Mouse (Mus musculus) E14TG2a.4 (cell line): ENCODE measurements around the gene Actl6b.

ENCODE experiments used
- H3K27me3 ChIP-seq: 2 replicates; pipeline ENCODE4 v1.6.1; 2014; ENCODE audit warnings: low read length, control low read depth; ENCODE audit not compliant: insufficient read depth
- H3K36me3 ChIP-seq: 2 replicates; pipeline ENCODE4 v1.6.1; 2014; ENCODE audit warnings: low read length, control low read depth; ENCODE audit not compliant: insufficient read depth
- H3K4me1 ChIP-seq: replicated peaks from 2 replicates; pipeline ENCODE4 v1.6.1; 2014; ENCODE audit warnings: low read depth, low read length, control low read depth
- H3K4me3 ChIP-seq: replicated peaks from 2 replicates; pipeline ENCODE4 v1.5.1; 2014; ENCODE audit warnings: mild to moderate bottlenecking, low read length
- H3K9me3 ChIP-seq: 2 replicates; pipeline ENCODE4 v1.6.1; 2014; ENCODE audit warnings: low read length, control low read depth
- CTCF ChIP-seq: conservative IDR thresholded peaks from 2 replicates; pipeline ENCODE4 v1.5.1; 2014; ENCODE audit warnings: low read length
- NANOG ChIP-seq: IDR thresholded peaks from 2 replicates; pipeline ENCODE4 v1.6.1; 2014; ENCODE audit warnings: borderline replicate concordance, low read length, mixed read lengths
- POU5F1 ChIP-seq: IDR thresholded peaks from 2 replicates; pipeline ENCODE4 v1.6.1; 2014; ENCODE audit warnings: low read length, borderline replicate concordance

Gene Actl6b

DNA sequence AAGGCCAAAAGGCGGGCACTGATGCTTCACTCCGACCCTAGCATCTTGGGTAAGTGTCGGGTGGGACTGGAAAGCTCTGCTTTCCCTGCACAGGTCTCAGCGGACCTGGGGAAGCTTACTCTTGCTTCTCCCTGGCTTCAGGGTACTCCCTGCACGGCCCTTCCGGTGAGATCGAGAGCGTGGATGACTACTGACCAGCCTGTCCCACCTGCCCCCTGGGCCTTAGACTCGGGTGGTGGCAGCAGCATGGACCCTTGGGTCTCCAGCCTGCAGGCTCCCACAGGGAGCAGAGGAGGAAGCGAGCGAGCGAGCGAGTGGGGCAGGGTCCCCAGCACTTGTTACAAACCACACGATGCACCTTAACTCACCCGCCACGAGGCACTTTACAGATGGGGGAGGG is 27.8 kb upstream of the Actl6b start:
- TF ChIP-seq CTCF (no peak), POU5F1 (no peak), NANOG (no peak)

DNA sequence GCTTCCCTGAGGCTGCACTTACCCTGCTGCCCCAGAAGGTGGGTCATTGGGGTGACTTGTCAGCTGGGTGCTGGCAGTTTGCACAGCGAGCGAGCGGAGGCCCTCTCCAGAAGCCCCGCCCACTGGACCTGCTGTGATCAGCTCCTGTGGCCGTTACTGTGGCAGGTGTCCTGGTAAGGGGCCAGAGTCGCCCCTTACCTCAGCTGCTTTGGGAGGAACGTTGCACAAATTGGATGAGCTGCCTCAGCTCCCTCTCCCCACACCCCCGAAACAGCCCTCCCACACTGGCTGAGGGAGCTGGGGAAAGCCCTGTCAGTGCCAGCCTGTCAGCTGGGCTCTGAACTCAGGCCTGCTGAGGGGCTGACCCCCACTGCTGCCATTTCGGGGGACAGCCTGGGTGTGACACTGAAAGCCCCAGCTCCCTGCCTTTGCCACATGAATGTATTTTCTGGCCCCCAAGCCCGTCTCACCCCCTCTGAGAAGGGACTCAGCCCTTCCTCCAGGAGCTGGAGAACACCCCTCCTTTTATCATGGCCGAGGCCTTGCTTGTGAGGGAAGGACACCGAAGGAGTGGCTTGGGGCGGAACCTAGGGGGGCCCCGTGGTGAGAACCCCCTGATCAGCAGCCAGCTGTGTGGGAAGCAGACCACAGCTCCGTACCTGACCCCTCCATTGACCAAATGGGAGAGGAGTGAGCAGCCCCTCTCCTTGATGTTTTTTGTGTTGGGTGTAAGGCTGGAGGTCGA is 27.0 kb upstream of the Actl6b start:
- Histone ChIP-seq H3K4me1 (peaks cover 96% of the 10 kb centered on the region), H3K9me3 (no peaks in the 10 kb centered on the region), H3K27me3 (no peaks in the 10 kb centered on the region), H3K36me3 (peaks cover 91% of the 10 kb centered on the region), H3K4me3 (no peak overlapping the region)
- no peak for TF ChIP-seq POU5F1
- TF ChIP-seq CTCF: no peak
- no peak for TF ChIP-seq NANOG

More for the DNA sequence above, 27.8 kb upstream of the Actl6b start:
- Histone ChIP-seq H3K36me3 (peaks cover 99% of the 10 kb centered on the region), H3K4me3 (no peak overlapping the region), H3K9me3 (no peaks in the 10 kb centered on the region), H3K27me3 (no peaks in the 10 kb centered on the region), H3K4me1 (peaks cover 99% of the 10 kb centered on the region)

DNA sequence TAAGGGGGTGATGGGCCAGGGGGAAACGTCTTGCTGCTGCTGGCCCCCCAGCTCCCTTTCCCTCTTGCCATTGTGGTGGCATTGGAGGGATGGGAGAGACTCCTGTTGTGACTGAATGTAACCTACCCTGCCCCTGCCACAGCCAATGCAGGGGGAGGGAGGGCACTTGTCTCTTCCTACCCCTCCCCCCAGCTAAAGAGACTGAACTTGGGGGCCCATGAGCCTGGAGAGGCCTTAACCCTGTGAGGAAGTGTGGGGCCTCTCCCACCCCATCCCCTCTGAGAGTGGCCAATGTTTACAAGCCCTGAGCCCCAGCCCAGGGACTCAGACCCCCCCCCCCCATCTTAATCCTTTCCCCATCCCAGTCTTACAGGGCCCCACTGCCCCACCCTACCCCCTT is 25.9 kb upstream of the Actl6b start:
- no peaks in the 10 kb centered on the region for H3K9me3 ChIP-seq
- TF ChIP-seq CTCF (no peak), POU5F1 (no peak), NANOG (no peak)
- peaks cover 80% of the 10 kb centered on the region for H3K36me3 ChIP-seq
- peaks cover 93% of the 10 kb centered on the region for H3K4me1 ChIP-seq
- peaks cover 9% of the 10 kb centered on the region for H3K27me3 ChIP-seq
- H3K4me3 ChIP-seq: no peak overlapping the region

DNA sequence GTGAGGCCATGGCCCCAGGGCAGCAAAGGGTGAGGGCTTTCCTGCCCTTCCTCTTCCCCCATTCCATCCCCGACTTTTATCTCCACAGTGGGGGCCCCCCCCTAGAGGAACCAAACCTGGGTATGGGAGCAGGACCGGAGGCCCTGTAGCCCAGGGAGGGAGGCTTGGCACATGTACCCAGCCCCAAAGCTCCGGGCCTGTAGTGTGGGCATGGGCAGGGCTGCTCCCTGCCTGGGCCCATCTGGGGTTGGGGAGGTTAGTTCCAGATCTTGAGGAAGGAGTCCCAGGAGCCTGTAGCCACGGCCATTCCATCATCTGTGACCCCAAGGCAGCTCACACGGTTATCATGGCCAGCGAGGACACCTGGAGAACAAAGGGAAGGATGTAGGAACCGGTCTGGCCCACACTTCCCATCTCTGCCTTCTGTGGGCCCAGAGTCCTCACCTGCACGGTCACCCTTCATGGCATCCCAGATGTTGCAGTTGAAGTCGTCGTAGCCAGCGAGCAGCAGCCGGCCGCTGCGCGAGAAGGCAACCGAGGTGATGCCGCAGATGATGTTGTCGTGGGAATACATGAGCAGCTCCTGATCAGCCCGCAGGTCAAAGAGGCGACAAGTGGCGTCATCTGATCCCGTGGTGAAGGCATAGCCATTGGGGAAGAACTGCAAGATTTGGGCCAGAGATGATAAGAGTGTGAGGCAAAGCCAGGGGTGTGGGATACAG is 24.9 kb upstream of the Actl6b start:
- peaks cover 84% of the 10 kb centered on the region for H3K4me1 ChIP-seq
- H3K27me3 ChIP-seq: peaks cover 9% of the 10 kb centered on the region
- H3K36me3 ChIP-seq: peaks cover 70% of the 10 kb centered on the region
- H3K4me3 ChIP-seq: no peak overlapping the region
- H3K9me3 ChIP-seq: no peaks in the 10 kb centered on the region
- no peak for TF ChIP-seq POU5F1
- TF ChIP-seq NANOG: no peak
- TF ChIP-seq CTCF: no peak

DNA sequence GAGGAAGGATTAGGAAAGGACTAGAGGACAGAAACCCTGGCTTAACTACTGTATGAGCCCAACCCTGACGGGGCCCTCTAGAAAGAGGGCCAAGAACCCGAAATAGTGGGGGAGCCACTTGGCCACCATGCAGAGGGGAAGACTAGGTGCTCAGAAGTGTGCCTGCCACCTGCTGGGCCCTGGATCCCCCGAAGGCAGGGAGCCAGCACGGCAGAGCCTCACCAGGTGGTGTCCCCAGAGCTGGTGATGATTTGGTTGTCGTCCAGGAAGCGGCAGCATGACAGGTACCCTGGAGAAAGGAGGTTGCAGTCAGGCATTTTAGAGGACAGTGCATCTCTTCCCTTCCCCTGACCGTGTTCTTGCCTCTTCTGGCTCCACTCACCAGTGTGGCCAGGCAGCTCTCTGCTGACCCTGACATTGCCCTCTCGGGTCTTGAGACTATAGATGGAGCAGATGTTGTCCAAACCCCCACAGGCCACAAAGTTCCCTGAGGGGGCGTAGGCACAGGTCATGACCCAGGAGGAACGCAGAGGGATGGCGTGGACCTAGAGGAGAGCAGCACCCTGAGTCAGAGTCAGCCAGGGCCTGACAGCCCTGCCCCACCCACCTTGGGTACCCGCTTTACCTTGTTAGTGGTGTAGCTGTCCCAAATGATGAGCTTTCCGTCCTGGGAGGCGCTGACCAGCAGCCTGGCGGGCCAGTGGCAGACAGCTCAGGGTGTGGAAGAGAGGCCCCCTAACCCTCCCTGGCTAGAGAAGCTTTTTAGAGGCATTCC is 23.9 kb upstream of the Actl6b start:
- no peaks in the 10 kb centered on the region for H3K9me3 ChIP-seq
- no peak overlapping the region for H3K4me3 ChIP-seq
- TF ChIP-seq CTCF: no peak
- no peak for TF ChIP-seq NANOG
- no peak for TF ChIP-seq POU5F1
- H3K4me1 ChIP-seq: peaks cover 79% of the 10 kb centered on the region
- peaks cover 60% of the 10 kb centered on the region for H3K36me3 ChIP-seq
- H3K27me3 ChIP-seq: peaks cover 9% of the 10 kb centered on the region

DNA sequence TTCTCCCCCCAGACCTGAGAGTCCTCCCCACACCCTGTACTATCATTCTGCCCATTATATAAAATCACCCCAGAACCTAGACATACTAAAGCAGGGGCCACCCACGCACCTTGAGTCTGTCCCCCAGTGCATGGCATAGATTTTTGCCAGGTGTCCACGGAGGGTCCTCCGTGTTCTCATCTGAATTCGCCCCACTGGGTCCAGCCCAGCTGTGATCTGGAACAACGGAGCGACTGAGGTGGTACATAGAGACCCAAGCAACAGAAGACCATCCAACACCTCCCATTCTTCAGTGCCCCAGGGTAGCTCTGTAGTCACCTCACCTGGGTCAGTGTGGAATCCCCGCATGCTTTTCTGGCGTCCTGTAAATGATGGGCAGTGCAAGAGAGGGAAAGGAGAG is 23.2 kb upstream of the Actl6b start:
- H3K4me3 ChIP-seq: peak overlapping the region; percentile 89
- TF ChIP-seq POU5F1 (no peak), NANOG (no peak), CTCF (no peak)
- no peaks in the 10 kb centered on the region for H3K9me3 ChIP-seq
- H3K4me1 ChIP-seq: peaks cover 72% of the 10 kb centered on the region
- H3K36me3 ChIP-seq: peaks cover 54% of the 10 kb centered on the region
- H3K27me3 ChIP-seq: peaks cover 9% of the 10 kb centered on the region

DNA sequence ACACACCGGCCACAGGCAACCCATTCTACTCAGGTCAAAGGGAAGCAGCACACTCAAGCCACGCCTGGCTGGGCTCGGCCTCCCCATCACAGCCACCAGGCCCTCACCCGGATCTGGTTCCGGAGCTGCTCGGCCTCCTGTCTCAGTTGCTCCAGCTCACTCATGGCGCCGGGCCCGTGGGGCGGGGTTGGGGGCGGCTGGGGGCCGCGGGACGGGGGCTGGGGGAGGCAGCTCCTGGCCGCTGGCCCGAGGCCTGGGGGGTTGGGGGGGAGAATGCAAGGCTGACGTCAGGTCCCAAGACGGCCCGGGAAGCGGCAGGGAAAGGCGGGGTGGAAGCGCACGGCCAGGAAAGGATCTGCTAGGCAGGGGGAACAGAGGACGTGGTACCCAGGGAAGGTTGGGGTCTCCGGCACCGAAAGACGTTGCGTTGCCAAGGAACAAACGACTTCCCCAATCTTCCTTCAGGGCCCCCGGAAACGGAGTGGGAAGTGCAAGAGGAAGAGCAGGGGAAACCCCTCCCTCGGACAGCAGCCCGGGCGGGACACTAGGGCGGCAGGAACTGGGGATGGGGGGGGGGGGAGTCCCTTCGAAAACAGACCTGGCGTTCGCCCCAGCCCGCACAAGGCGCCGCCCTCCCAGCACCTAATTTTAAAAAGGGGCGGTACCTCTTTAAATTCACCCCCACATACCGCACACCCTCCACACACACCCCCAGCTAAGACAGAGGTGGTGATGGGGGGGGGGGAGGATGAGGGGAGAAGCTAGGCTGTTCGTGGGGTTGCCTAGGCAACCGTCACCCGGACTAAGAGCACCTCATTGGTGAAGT is 22.5 kb upstream of the Actl6b start:
- H3K27me3 ChIP-seq: peaks cover 9% of the 10 kb centered on the region
- peaks cover 46% of the 10 kb centered on the region for H3K36me3 ChIP-seq
- TF ChIP-seq POU5F1: no peak
- TF ChIP-seq NANOG: no peak
- TF ChIP-seq CTCF: no peak
- no peaks in the 10 kb centered on the region for H3K9me3 ChIP-seq
- peaks cover 65% of the 10 kb centered on the region for H3K4me1 ChIP-seq
- peak overlapping the region; percentile 89 for H3K4me3 ChIP-seq

DNA sequence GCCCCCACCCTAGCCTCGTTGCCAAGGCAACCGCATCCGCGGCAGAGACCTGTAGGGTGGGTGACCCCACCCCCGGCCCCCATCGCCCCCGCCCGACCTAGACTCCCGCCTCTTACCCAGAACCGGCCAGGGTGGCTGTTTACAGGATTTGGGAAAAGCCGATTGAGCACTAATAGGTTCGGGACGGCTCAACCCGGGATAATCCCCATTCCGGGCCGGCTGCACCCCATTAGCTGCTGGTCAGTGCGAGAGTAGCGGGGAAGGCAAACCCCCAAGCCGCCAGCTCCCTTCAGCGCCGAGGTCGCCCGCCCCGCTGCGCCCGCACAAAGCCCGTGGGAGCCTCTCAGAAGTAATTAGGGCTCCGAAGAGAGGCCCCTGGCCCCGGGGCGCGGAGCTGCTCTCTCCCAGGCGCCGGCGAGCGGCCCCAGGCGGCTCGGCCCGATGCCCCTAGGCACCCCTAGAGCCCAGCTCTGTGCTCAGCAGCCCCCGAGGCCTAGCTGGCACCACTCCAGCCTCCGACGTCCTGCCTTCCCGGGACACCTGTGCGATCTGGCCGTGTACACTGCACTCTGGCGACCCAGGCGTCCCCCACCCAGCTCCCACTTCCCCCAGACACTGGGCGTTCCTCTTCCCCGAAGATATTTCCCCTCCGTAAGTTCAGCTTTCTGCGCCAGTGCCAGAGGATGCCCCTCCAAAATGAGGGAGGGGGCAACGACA is 21.7 kb upstream of the Actl6b start:
- Histone ChIP-seq H3K27me3 (peaks cover 12% of the 10 kb centered on the region), H3K4me1 (peaks cover 57% of the 10 kb centered on the region), H3K4me3 (peak overlapping the region; percentile 89), H3K36me3 (peaks cover 39% of the 10 kb centered on the region), H3K9me3 (no peaks in the 10 kb centered on the region)
- TF ChIP-seq NANOG (no peak), CTCF (no peak), POU5F1 (no peak)
